Mouse (Mus musculus): ENCODE measurements around the gene Tead1. TPM values are rescaled to one million over a fixed set of nuclear protein-coding genes. Genes with fewer than 3 reads are reported as not detected.

Gene Tead1
- polyA plus RNA-seq, 2 experiments, result 23.2 to 38.2 TPM

DNA sequence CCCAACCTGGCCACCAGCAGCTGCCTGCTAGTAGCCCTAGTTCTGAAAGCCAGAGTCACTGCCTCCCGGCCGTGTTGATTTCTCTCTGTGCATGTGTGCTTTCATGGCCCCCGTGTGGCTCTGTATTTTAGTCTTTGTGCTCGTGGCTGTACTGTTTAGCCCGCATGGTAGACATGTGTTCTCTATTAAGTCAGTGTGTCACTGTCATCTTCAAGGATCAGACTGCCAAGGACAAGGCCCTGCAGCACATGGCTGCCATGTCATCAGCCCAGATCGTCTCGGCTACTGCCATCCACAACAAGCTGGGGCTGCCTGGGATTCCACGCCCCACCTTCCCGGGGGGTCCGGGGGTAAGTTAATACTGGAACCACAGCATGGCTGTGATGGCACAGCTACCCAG, 177.5 kb downstream of the Tead1 start:
- no peak for DNase-seq (ENCODE audit: low spot score)
- Histone ChIP-seq H3K4me3 (replicated peaks; ENCODE audit: low read length) (no peak overlapping the region), H3K4me2 (replicated peaks; ENCODE audit: low read depth, low read length, severe bottlenecking) (no peak overlapping the region), H3K36me3 (ENCODE audit: control insufficient read depth, insufficient read depth, low read length) (peaks cover 16% of the 10 kb centered on the region; the same call in 1 of the 2 replicates), H3K9me3 (ENCODE audit: control insufficient read depth, low read length) (no peaks in the 10 kb centered on the region), H3K9ac (ENCODE audit: low read depth, low read length, severe bottlenecking) (no peak overlapping the region), H3K27ac (replicated peaks; ENCODE audit: low read depth, low read length) (no peak overlapping the region), H3K4me1 (ENCODE audit: control insufficient read depth, insufficient read depth, low read length) (peaks cover 10% of the 10 kb centered on the region), H3K27me3 (ENCODE audit: control insufficient read depth, insufficient read depth, low read length) (no peaks in the 10 kb centered on the region)
- no peak for TF ChIP-seq POLR2A (IDR thresholded peaks at IDR 0.05; ENCODE audit: borderline replicate concordance, extremely low read depth, insufficient read depth, insufficient read length)
- ATAC-seq (ENCODE audit: low FRiP score, low read depth), result no peak
- WGBS, result 42% methylated on average over 10 of the region's 10 CpGs

DNA sequence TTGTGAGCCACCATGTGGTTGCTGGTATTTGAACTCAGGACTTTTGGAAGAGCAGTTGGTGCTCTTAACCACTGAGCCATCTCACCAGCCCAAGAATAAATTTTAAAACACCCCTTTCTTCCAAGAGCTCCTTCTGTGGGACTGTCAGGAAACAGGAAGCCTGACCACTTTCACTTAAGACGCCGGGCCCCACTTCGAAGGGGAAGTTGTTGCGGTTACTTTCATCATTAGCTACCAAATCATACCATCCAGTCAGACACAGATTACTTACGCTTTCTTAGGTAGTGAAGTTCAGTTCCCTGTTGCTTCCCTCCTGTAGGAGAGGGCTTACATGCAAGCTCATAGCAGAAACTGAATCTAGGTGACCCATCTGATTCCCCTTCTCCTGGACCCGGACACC, 180.8 kb downstream of the Tead1 start:
- Histone ChIP-seq H3K27me3 (ENCODE audit: control insufficient read depth, insufficient read depth, low read length) (no peaks in the 10 kb centered on the region), H3K27ac (replicated peaks; ENCODE audit: low read depth, low read length) (no peak overlapping the region), H3K9me3 (ENCODE audit: control insufficient read depth, low read length) (no peaks in the 10 kb centered on the region), H3K9ac (ENCODE audit: low read depth, low read length, severe bottlenecking) (no peak overlapping the region), H3K36me3 (ENCODE audit: control insufficient read depth, insufficient read depth, low read length) (peaks cover 41% of the 10 kb centered on the region), H3K4me2 (replicated peaks; ENCODE audit: low read depth, low read length, severe bottlenecking) (no peak overlapping the region), H3K4me1 (ENCODE audit: control insufficient read depth, insufficient read depth, low read length) (peaks cover 5% of the 10 kb centered on the region), H3K4me3 (replicated peaks; ENCODE audit: low read length) (no peak overlapping the region)
- 94% methylated on average over 6 of the region's 6 CpGs for WGBS
- TF ChIP-seq POLR2A (IDR thresholded peaks at IDR 0.05; ENCODE audit: borderline replicate concordance, extremely low read depth, insufficient read depth, insufficient read length), result no peak
- ATAC-seq (ENCODE audit: low FRiP score, low read depth) (no peak), DNase-seq (ENCODE audit: low spot score) (no peak)

DNA sequence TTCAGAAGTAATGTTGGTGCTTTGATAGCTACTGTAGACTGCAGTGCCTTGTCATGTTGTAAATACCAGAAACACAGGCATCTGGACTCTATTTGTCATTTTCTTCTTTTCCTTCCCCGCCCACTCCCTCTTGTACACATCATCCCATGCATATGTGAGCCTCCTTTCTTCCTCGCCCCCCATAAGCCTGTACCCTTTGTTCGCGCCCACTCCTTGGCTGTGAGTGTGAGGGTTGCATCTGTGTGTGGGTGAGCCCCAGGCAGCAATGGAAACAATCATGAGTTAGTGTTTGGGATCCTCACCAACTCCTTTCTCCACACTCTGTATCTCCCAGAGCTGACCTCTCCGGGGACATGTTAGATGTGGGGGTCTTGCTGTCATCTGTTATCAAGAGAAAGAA, 183.0 kb downstream of the Tead1 start:
- no peak overlapping the region for H3K4me3 ChIP-seq (replicated peaks; ENCODE audit: low read length)
- DNase-seq (ENCODE audit: low spot score) (no peak), ATAC-seq (ENCODE audit: low FRiP score, low read depth) (no peak)
- no peak for TF ChIP-seq POLR2A (IDR thresholded peaks at IDR 0.05; ENCODE audit: borderline replicate concordance, extremely low read depth, insufficient read depth, insufficient read length)
- 88% methylated on average over 5 of the region's 5 CpGs for WGBS
- no peaks in the 10 kb centered on the region for H3K9me3 ChIP-seq (ENCODE audit: control insufficient read depth, low read length)
- H3K36me3 ChIP-seq (ENCODE audit: control insufficient read depth, insufficient read depth, low read length), result peaks cover 47% of the 10 kb centered on the region
- H3K27me3 ChIP-seq (ENCODE audit: control insufficient read depth, insufficient read depth, low read length), result no peaks in the 10 kb centered on the region
- H3K9ac ChIP-seq (ENCODE audit: low read depth, low read length, severe bottlenecking), result no peak overlapping the region
- no peak overlapping the region for H3K27ac ChIP-seq (replicated peaks; ENCODE audit: low read depth, low read length)
- H3K4me2 ChIP-seq (replicated peaks; ENCODE audit: low read depth, low read length, severe bottlenecking), result no peak overlapping the region
- H3K4me1 ChIP-seq (ENCODE audit: control insufficient read depth, insufficient read depth, low read length), result no peaks in the 10 kb centered on the region

DNA sequence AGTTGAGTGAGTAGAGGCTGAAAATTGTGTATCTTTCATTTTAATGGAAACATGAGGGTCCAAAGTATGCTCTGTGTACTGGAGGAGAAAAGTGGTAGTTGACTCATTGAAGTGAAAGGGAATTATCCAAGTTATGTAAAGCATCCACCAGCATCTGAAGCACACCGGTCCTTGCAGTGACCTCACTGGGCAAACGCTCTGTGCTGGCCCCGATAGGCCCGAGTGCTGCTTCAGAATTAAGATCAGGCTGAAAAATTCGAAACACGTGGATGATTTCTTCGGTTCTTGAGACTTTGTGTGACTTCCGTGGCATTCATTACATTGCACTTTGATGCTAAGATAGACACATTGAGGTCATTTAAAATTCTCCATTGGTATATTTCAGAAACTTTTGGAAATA, 185.1 kb downstream of the Tead1 start:
- ATAC-seq (ENCODE audit: low FRiP score, low read depth) (no peak), DNase-seq (ENCODE audit: low spot score) (no peak)
- H3K4me2 ChIP-seq (replicated peaks; ENCODE audit: low read depth, low read length, severe bottlenecking), result no peak overlapping the region
- no peak overlapping the region for H3K9ac ChIP-seq (ENCODE audit: low read depth, low read length, severe bottlenecking)
- 89% methylated on average over 8 of the region's 8 CpGs for WGBS
- H3K27me3 ChIP-seq (ENCODE audit: control insufficient read depth, insufficient read depth, low read length), result no peaks in the 10 kb centered on the region
- no peaks in the 10 kb centered on the region for H3K9me3 ChIP-seq (ENCODE audit: control insufficient read depth, low read length)
- peaks cover 15% of the 10 kb centered on the region for H3K4me1 ChIP-seq (ENCODE audit: control insufficient read depth, insufficient read depth, low read length)
- peaks cover 37% of the 10 kb centered on the region for H3K36me3 ChIP-seq (ENCODE audit: control insufficient read depth, insufficient read depth, low read length)
- no peak overlapping the region for H3K4me3 ChIP-seq (replicated peaks; ENCODE audit: low read length)
- TF ChIP-seq POLR2A (IDR thresholded peaks at IDR 0.05; ENCODE audit: borderline replicate concordance, extremely low read depth, insufficient read depth, insufficient read length), result no peak
- no peak overlapping the region for H3K27ac ChIP-seq (replicated peaks; ENCODE audit: low read depth, low read length)

DNA sequence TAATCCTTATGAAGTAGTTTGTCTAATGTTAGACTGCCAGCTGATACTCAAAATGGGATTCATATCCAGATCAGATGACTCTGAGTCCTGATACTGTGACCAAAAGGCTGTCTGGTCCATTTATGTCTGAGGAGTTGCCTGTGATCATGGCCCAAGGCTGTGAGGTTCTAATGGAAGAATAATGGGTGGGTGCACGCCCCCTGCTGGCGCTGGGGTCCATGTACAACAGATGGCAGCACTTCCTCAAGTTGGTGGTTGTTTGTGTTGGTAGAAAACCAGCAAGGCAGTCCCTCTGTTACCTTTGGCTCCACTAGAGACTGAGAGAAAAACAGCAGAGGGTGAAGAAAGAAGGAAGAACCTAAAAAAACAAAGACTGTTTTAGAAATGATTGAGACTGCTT, 186.6 kb downstream of the Tead1 start:
- 15% methylated on average over 2 of the region's 2 CpGs for WGBS
- ATAC-seq (ENCODE audit: low FRiP score, low read depth) (no peak), DNase-seq (ENCODE audit: low spot score) (peak; percentile 34)
- Histone ChIP-seq H3K27me3 (ENCODE audit: control insufficient read depth, insufficient read depth, low read length) (no peaks in the 10 kb centered on the region), H3K9me3 (ENCODE audit: control insufficient read depth, low read length) (no peaks in the 10 kb centered on the region), H3K36me3 (ENCODE audit: control insufficient read depth, insufficient read depth, low read length) (peaks cover 39% of the 10 kb centered on the region), H3K4me1 (ENCODE audit: control insufficient read depth, insufficient read depth, low read length) (peaks cover 15% of the 10 kb centered on the region), H3K9ac (ENCODE audit: low read depth, low read length, severe bottlenecking) (no peak overlapping the region), H3K4me3 (replicated peaks; ENCODE audit: low read length) (no peak overlapping the region), H3K27ac (replicated peaks; ENCODE audit: low read depth, low read length) (no peak overlapping the region), H3K4me2 (replicated peaks; ENCODE audit: low read depth, low read length, severe bottlenecking) (no peak overlapping the region)
- TF ChIP-seq POLR2A (IDR thresholded peaks at IDR 0.05; ENCODE audit: borderline replicate concordance, extremely low read depth, insufficient read depth, insufficient read length), result no peak

Measured in limb, embryonic 14.5 days (tissue).